Mouse (Mus musculus): ENCODE data around the gene Tbl1xr1. TPM values are rescaled to one million over a fixed set of nuclear protein-coding genes. Genes with fewer than 3 reads are reported as not detected.

The Tbl1xr1 gene
- total and polyA plus RNA-seq, 3 experiments, result 13.5 to 67.2 (median 63.2) TPM

GRCm38 (mm10) chr3:22228052-22228451, 151.6 kb downstream of the Tbl1xr1 start:
- TF ChIP-seq CTCF (IDR thresholded peaks at IDR 0.05), result no peak
- no peak for TF ChIP-seq EP300 (IDR thresholded peaks at IDR 0.05; ENCODE audit: insufficient read depth, low read depth, low read length)
- TF ChIP-seq POLR2A (IDR thresholded peaks at IDR 0.05; ENCODE audit: insufficient read depth, low read depth, low read length), result no peak
- intact Hi-C loops (cut with DNase I), result no loop called here
- Histone ChIP-seq H3K79me2 (replicated peaks; ENCODE audit: control insufficient read depth, insufficient read depth, low read length) (no peaks in the 10 kb centered on the region), H3K27ac (no peak overlapping the region), H3K27me3 (ENCODE audit: control insufficient read depth, insufficient read depth, low read length) (no peaks in the 10 kb centered on the region), H3K9ac (ENCODE audit: low read depth, low read length) (no peak overlapping the region), H3K4me1 (ENCODE audit: control insufficient read depth, insufficient read depth, low read length) (no peaks in the 10 kb centered on the region), H3K36me3 (ENCODE audit: control insufficient read depth, insufficient read depth, low read length) (no peaks in the 10 kb centered on the region), H3K4me3 (no peak overlapping the region)
- 40% methylated on average over 3 of the region's 3 CpGs for WGBS
- DNase-seq, result no peak

- H3K4me1 ChIP-seq (ENCODE audit: control insufficient read depth, insufficient read depth, low read length), result no peaks in the 10 kb centered on the region
- H3K9ac ChIP-seq (ENCODE audit: low read depth, low read length), result no peak overlapping the region
- no peaks in the 10 kb centered on the region for H3K79me2 ChIP-seq (replicated peaks; ENCODE audit: control insufficient read depth, insufficient read depth, low read length)
- no peak for DNase-seq
- no peak for TF ChIP-seq POLR2A (IDR thresholded peaks at IDR 0.05; ENCODE audit: insufficient read depth, low read depth, low read length)
- no peak for TF ChIP-seq EP300 (IDR thresholded peaks at IDR 0.05; ENCODE audit: insufficient read depth, low read depth, low read length)
- TF ChIP-seq CTCF (IDR thresholded peaks at IDR 0.05), result no peak
- no peaks in the 10 kb centered on the region for H3K27me3 ChIP-seq (ENCODE audit: control insufficient read depth, insufficient read depth, low read length)
- no peaks in the 10 kb centered on the region for H3K36me3 ChIP-seq (ENCODE audit: control insufficient read depth, insufficient read depth, low read length)
- no peak overlapping the region for H3K27ac ChIP-seq
- WGBS, result 38% methylated on average over 3 of the region's 3 CpGs
- intact Hi-C loops (cut with DNase I), result no loop called here
- H3K4me3 ChIP-seq, result no peak overlapping the region
Observed at GRCm38 (mm10) chr3:22230635-22231034, 154.2 kb downstream of the Tbl1xr1 start.

GRCm38 (mm10) chr3:22238106-22238900, 161.9 kb downstream of the Tbl1xr1 start:
- no peaks in the 10 kb centered on the region for H3K79me2 ChIP-seq (replicated peaks; ENCODE audit: control insufficient read depth, insufficient read depth, low read length)
- TF ChIP-seq CTCF (IDR thresholded peaks at IDR 0.05) (peak; percentile 40), POLR2A (IDR thresholded peaks at IDR 0.05; ENCODE audit: insufficient read depth, low read depth, low read length) (no peak)
- H3K27ac ChIP-seq, result peak overlapping the region; percentile 33; the same call in 1 of the 2 replicates
- H3K27me3 ChIP-seq (ENCODE audit: control insufficient read depth, insufficient read depth, low read length), result no peaks in the 10 kb centered on the region
- H3K36me3 ChIP-seq (ENCODE audit: control insufficient read depth, insufficient read depth, low read length), result no peaks in the 10 kb centered on the region
- intact Hi-C loops (cut with DNase I), result no loop called here
- DNase-seq, result peak; percentile 31 to 42
- peak overlapping the region; percentile 16; the same call in 1 of the 2 replicates for H3K4me3 ChIP-seq
- WGBS, result 52% methylated on average over 16 of the region's 16 CpGs
- H3K4me1 ChIP-seq (ENCODE audit: control insufficient read depth, insufficient read depth, low read length), result no peaks in the 10 kb centered on the region
- H3K9ac ChIP-seq (ENCODE audit: low read depth, low read length), result no peak overlapping the region

All from heart, adult 2 months (tissue).